18 mouse cellular contexts compared by ENCODE assay signal in genomic region chrX:53118631-53119030, GRCm38 (mm10).
DNase-seq lines count a peak whose midpoint lies in the region; ATAC-seq and TF ChIP-seq lines count a peak whose summit lies in the region.
"Had no signal": no experiment of that assay in that cellular context is flagged by ENCODE, and none has a peak within 500 bp of the region (broad histone marks: within the 10 kb centered on the region; RNA-seq: fewer than 3 reads in every experiment).

No protein-coding gene starts in this region.

- no peak overlapping the region for H3K4me2 ChIP-seq in forebrain, embryonic 16.5 days (ENCODE audit: low read length)
- H3K4me2 ChIP-seq in heart, embryonic 15.5 days, result no peak overlapping the region
- H3K4me2 ChIP-seq in stomach, postnatal 0 days (replicated peaks; ENCODE audit: low read depth), result no peak overlapping the region
- H3K4me2 ChIP-seq: embryonic facial prominence, embryonic 15.5 days; hindbrain, embryonic 13.5 days; liver, embryonic 12.5 days; lung, embryonic 14.5 days; midbrain, embryonic 13.5 days had no signal

- no peak overlapping the region for H3K4me3 ChIP-seq in forebrain, embryonic 16.5 days (replicated peaks; ENCODE audit: low read length)
- no peak overlapping the region for H3K4me3 ChIP-seq in forebrain, embryonic 10.5 days
- no peak overlapping the region for H3K4me3 ChIP-seq in heart, embryonic 15.5 days
- H3K4me3 ChIP-seq in liver, adult 2 months (ENCODE audit: insufficient read depth, low read depth, low read length), result no peak overlapping the region
- no peak overlapping the region for H3K4me3 ChIP-seq in stomach, postnatal 0 days (ENCODE audit: low read depth, low read length)
- H3K4me3 ChIP-seq: embryonic facial prominence, embryonic 15.5 days; hindbrain, embryonic 13.5 days; liver, embryonic 12.5 days; midbrain, embryonic 13.5 days had no signal

- H3K9ac ChIP-seq in forebrain, embryonic 16.5 days (replicated peaks; ENCODE audit: low read depth, low read length), result no peak overlapping the region
- no peak overlapping the region for H3K9ac ChIP-seq in heart, embryonic 15.5 days
- H3K9ac ChIP-seq in liver, adult 2 months (ENCODE audit: low read depth, low read length), result no peak overlapping the region
- H3K9ac ChIP-seq in stomach, postnatal 0 days (ENCODE audit: low read length), result no peak overlapping the region
- H3K9ac ChIP-seq: embryonic facial prominence, embryonic 15.5 days; hindbrain, embryonic 13.5 days; liver, embryonic 12.5 days; lung, embryonic 14.5 days; midbrain, embryonic 13.5 days had no signal

- peak; percentile 20; the same call in 1 of the 2 replicates for ATAC-seq in forebrain, embryonic 16.5 days
- ATAC-seq in heart, embryonic 15.5 days (replicated peaks; ENCODE audit: insufficient number of reproducible peaks, insufficient read depth, low FRiP score, low read depth), result no peak
- ATAC-seq in stomach, postnatal 0 days (ENCODE audit: low FRiP score, low TSS enrichment), result no peak
- ATAC-seq: liver, embryonic 12.5 days; midbrain, embryonic 13.5 days had no signal

- TF ChIP-seq CTCF in liver, adult 2 months (IDR thresholded peaks at IDR 0.05; ENCODE audit: low read depth, low read length), result no peak
- TF ChIP-seq CTCF in stomach, postnatal 0 days (IDR thresholded peaks at IDR 0.05; ENCODE audit: low read depth), result no peak

- TF ChIP-seq EP300 in stomach, postnatal 0 days (optimal IDR thresholded peaks at IDR 0.05), result no peak

- H3K79me2 ChIP-seq in liver, adult 2 months (ENCODE audit: control insufficient read depth, insufficient read depth, low read length), result no peaks in the 10 kb centered on the region

- TF ChIP-seq POLR2A in liver, adult 2 months (IDR thresholded peaks at IDR 0.05; ENCODE audit: extremely low read depth, insufficient read depth, low read length), result no peak

- H3K27me3 ChIP-seq in forebrain, embryonic 16.5 days (replicated peaks; ENCODE audit: control insufficient read depth, insufficient read depth, low read length), result no peaks in the 10 kb centered on the region
- H3K27me3 ChIP-seq in forebrain, embryonic 10.5 days (ENCODE audit: poor library complexity, severe bottlenecking), result peaks cover 18% of the 10 kb centered on the region
- H3K27me3 ChIP-seq in heart, embryonic 15.5 days, result no peaks in the 10 kb centered on the region
- H3K27me3 ChIP-seq in liver, adult 2 months (ENCODE audit: control insufficient read depth, insufficient read depth, low read length), result no peaks in the 10 kb centered on the region
- no peaks in the 10 kb centered on the region for H3K27me3 ChIP-seq in stomach, postnatal 0 days (ENCODE audit: control insufficient read depth, insufficient read depth, low read length)
- H3K27me3 ChIP-seq: CH12.LX; embryonic facial prominence, embryonic 15.5 days; hindbrain, embryonic 13.5 days; midbrain, embryonic 13.5 days had no signal

- H3K36me3 ChIP-seq in forebrain, embryonic 16.5 days (ENCODE audit: control insufficient read depth, insufficient read depth), result no peaks in the 10 kb centered on the region
- no peaks in the 10 kb centered on the region for H3K36me3 ChIP-seq in forebrain, embryonic 10.5 days (replicated peaks)
- no peaks in the 10 kb centered on the region for H3K36me3 ChIP-seq in heart, embryonic 15.5 days
- no peaks in the 10 kb centered on the region for H3K36me3 ChIP-seq in liver, adult 2 months (ENCODE audit: control insufficient read depth, insufficient read depth, low read length)
- no peaks in the 10 kb centered on the region for H3K36me3 ChIP-seq in stomach, postnatal 0 days (ENCODE audit: control insufficient read depth, insufficient read depth, low read length)
- H3K36me3 ChIP-seq: embryonic facial prominence, embryonic 15.5 days; hindbrain, embryonic 13.5 days; liver, embryonic 12.5 days; midbrain, embryonic 13.5 days had no signal

- H3K27ac ChIP-seq in forebrain, embryonic 16.5 days (ENCODE audit: low read length), result no peak overlapping the region
- H3K27ac ChIP-seq in forebrain, embryonic 10.5 days, result no peak overlapping the region
- H3K27ac ChIP-seq in heart, embryonic 15.5 days, result peak overlapping the region; percentile 10; the same call in 1 of the 2 replicates
- H3K27ac ChIP-seq in liver, adult 2 months (replicated peaks; ENCODE audit: insufficient read depth, low read depth, low read length), result no peak overlapping the region
- peak overlapping the region; percentile 45; the same call in 1 of the 2 replicates for H3K27ac ChIP-seq in stomach, postnatal 0 days (replicated peaks)
- H3K27ac ChIP-seq: embryonic facial prominence, embryonic 15.5 days; hindbrain, embryonic 13.5 days; liver, embryonic 12.5 days; midbrain, embryonic 13.5 days had no signal

- DNase-seq in forebrain, embryonic 10.5 days (ENCODE audit: extremely low spot score, low spot score), result no peak
- no peak for DNase-seq in heart, adult 8-10 months (ENCODE audit: low spot score)
- peak; percentile 9 for DNase-seq in liver, adult 2 months (ENCODE audit: extremely low read depth, low read depth, low spot score)
- DNase-seq in liver, result no peak
- no peak for DNase-seq in stomach, postnatal 0 days (ENCODE audit: low spot score)
- DNase-seq in adrenal gland, postnatal 4 days (ENCODE audit: low spot score in 2 of 2), result no peak
- DNase-seq: adrenal gland, postnatal 25 days; cerebellum, adult 9-11 months; left cerebral cortex, postnatal 4 days; lung, embryonic 14.5 days; thymus, adult 18-20 months had no signal

- H3K4me1 ChIP-seq in forebrain, embryonic 16.5 days (replicated peaks; ENCODE audit: control insufficient read depth, insufficient read depth, low read length), result no peaks in the 10 kb centered on the region; the same call in 1 of the 2 replicates
- H3K4me1 ChIP-seq in forebrain, embryonic 10.5 days, result no peaks in the 10 kb centered on the region
- no peaks in the 10 kb centered on the region for H3K4me1 ChIP-seq in heart, embryonic 15.5 days (replicated peaks)
- no peaks in the 10 kb centered on the region for H3K4me1 ChIP-seq in liver, adult 2 months (ENCODE audit: control insufficient read depth, insufficient read depth, low read length)
- H3K4me1 ChIP-seq in stomach, postnatal 0 days (replicated peaks; ENCODE audit: control insufficient read depth, insufficient read depth), result no peaks in the 10 kb centered on the region
- H3K4me1 ChIP-seq: hindbrain, embryonic 13.5 days; liver, embryonic 12.5 days; midbrain, embryonic 13.5 days had no signal

- 40% methylated on average over 6 of the region's 6 CpGs for WGBS in forebrain, embryonic 16.5 days
- WGBS in forebrain, embryonic 10.5 days, result 77% methylated on average over 6 of the region's 6 CpGs
- 37% methylated on average over 6 of the region's 6 CpGs for WGBS in heart, embryonic 15.5 days
- 43% methylated on average over 6 of the region's 6 CpGs for WGBS in liver, adult 2 months
- WGBS in stomach, postnatal 0 days, result 53% methylated on average over 6 of the region's 6 CpGs

- no peaks in the 10 kb centered on the region for H3K9me3 ChIP-seq in forebrain, embryonic 16.5 days (ENCODE audit: control insufficient read depth, low read length)
- H3K9me3 ChIP-seq in forebrain, embryonic 10.5 days, result no peaks in the 10 kb centered on the region
- no peaks in the 10 kb centered on the region for H3K9me3 ChIP-seq in heart, embryonic 15.5 days (replicated peaks)
- no peaks in the 10 kb centered on the region for H3K9me3 ChIP-seq in stomach, postnatal 0 days (ENCODE audit: control insufficient read depth, low read length)
- H3K9me3 ChIP-seq: embryonic facial prominence, embryonic 15.5 days; hindbrain, embryonic 13.5 days; liver, embryonic 12.5 days; midbrain, embryonic 13.5 days had no signal

Comparison
In these comparisons a context has a peak if more than half of its experiments do, and no peak if none do; other contexts are left out.
1. H3K27ac ChIP-seq: peak in heart, embryonic 15.5 days (single experiment) and stomach, postnatal 0 days (single experiment); none in forebrain, embryonic 16.5 days (single experiment), forebrain, embryonic 10.5 days (single experiment) and liver, adult 2 months (single experiment).